10 mouse cellular contexts compared by ENCODE assay signal in genomic region chr2:22758310-22758972, GRCm38 (mm10). TPM values are rescaled to one million over a fixed set of nuclear protein-coding genes. Genes with fewer than 3 reads are reported as not detected.
A peak's percentile ranks its signal among the peaks of the same experiment; 100 is the strongest.
DNase-seq lines count a peak whose midpoint lies in the region; ATAC-seq and TF ChIP-seq lines count a peak whose summit lies in the region.
"Had no signal": no experiment of that assay in that cellular context is flagged by ENCODE, and none has a peak within 500 bp of the region (broad histone marks: within the 10 kb centered on the region; RNA-seq: fewer than 3 reads in every experiment).

No protein-coding gene starts in this region.

- WGBS in kidney, embryonic 16.5 days = 43% methylated on average over 6 of the region's 6 CpGs
- WGBS in liver, embryonic 14.5 days (ENCODE audit: insufficient replicate concordance) = 26% methylated on average over 6 of the region's 6 CpGs

- H3K4me3 ChIP-seq in gastrocnemius, adult 2 months = no peak overlapping the region
- H3K4me3 ChIP-seq in kidney, embryonic 16.5 days (ENCODE audit: low read length) = no peak overlapping the region
- no peak overlapping the region for H3K4me3 ChIP-seq in liver, embryonic 14.5 days (ENCODE audit: insufficient read depth in 1 of 2, low read depth in 2 of 2, low read length in 2 of 2)
- H3K4me3 ChIP-seq: erythroblast, embryonic 14.5 days; myocyte had no signal

- no peak for TF ChIP-seq EP300 in liver, embryonic 14.5 days (IDR thresholded peaks at IDR 0.05; ENCODE audit: low read depth)

- peak; percentile 69 for ATAC-seq in kidney, embryonic 16.5 days (ENCODE audit: low FRiP score, low TSS enrichment)
- no peak for ATAC-seq in liver, embryonic 14.5 days (ENCODE audit: insufficient read depth)

- TF ChIP-seq CTCF in gastrocnemius, adult 2 months (IDR thresholded peaks at IDR 0.05) = peak; percentile 71
- peak; percentile 64 for TF ChIP-seq CTCF in liver, embryonic 14.5 days (IDR thresholded peaks at IDR 0.05; ENCODE audit: low read depth)

- H3K27me3 ChIP-seq in kidney, embryonic 16.5 days (ENCODE audit: insufficient read depth, low read length) = no peaks in the 10 kb centered on the region
- no peaks in the 10 kb centered on the region for H3K27me3 ChIP-seq in liver, embryonic 14.5 days (ENCODE audit: control insufficient read depth, insufficient read depth, low read length)

- 0 out of 2 replicates have a peak, but pooled peaks cover 4% of the 10 kb centered on the region for H3K4me1 ChIP-seq in kidney, embryonic 16.5 days (ENCODE audit: insufficient read depth, low read length)
- H3K4me1 ChIP-seq in liver, embryonic 14.5 days (replicated peaks; ENCODE audit: control insufficient read depth in 2 of 2, insufficient read depth in 2 of 2, low read length in 1 of 2) = peaks cover 0 to 18% of the 10 kb centered on the region in 2 experiments; a peak in 3 of 4 replicates

- no peak overlapping the region for H3K4me2 ChIP-seq in kidney, embryonic 16.5 days (replicated peaks; ENCODE audit: low read depth, low read length)
- H3K4me2 ChIP-seq in liver, embryonic 14.5 days (ENCODE audit: low read depth) = no peak overlapping the region

- no peaks in the 10 kb centered on the region for H3K9me3 ChIP-seq in kidney, embryonic 16.5 days (ENCODE audit: low read length)
- no peaks in the 10 kb centered on the region for H3K9me3 ChIP-seq in liver, embryonic 14.5 days (ENCODE audit: control insufficient read depth, low read length)

- no peak overlapping the region for H3K9ac ChIP-seq in kidney, embryonic 16.5 days (replicated peaks; ENCODE audit: low read length)
- no peak overlapping the region for H3K9ac ChIP-seq in liver, embryonic 14.5 days (replicated peaks)

- H3K36me3 ChIP-seq in kidney, embryonic 16.5 days (ENCODE audit: insufficient read depth, low read length) = no peaks in the 10 kb centered on the region
- H3K36me3 ChIP-seq in liver, embryonic 14.5 days (replicated peaks; ENCODE audit: control insufficient read depth, insufficient read depth, low read depth) = no peaks in the 10 kb centered on the region

- peak; percentile 76 for DNase-seq in 416B (ENCODE audit: low read depth)
- peak; percentile 60 to 71 for DNase-seq in CD8-positive naive resting alpha-beta T cell, adult 2 months (ENCODE audit: low read depth in 2 of 2, low spot score in 2 of 2)
- DNase-seq in cerebellum, adult 9-10 months = peak; percentile 48
- peak; percentile 60 for DNase-seq in gastrocnemius, adult 2 months
- DNase-seq in liver, embryonic 14.5 days (ENCODE audit: low read depth in 3 of 3, low spot score in 3 of 3) = no peak
- DNase-seq in retina, embryonic 14.5 days (ENCODE audit: low spot score) = peak; percentile 80
- DNase-seq in yolk sac, embryonic 10.5 days (ENCODE audit: low spot score) = peak; percentile 8

- intact Hi-C loops in gastrocnemius, adult 2 months (cut with DNase I) = no loop called here

- H3K27ac ChIP-seq in gastrocnemius, adult 2 months = no peak overlapping the region
- H3K27ac ChIP-seq in kidney, embryonic 16.5 days (ENCODE audit: low read length) = no peak overlapping the region
- no peak overlapping the region for H3K27ac ChIP-seq in liver, embryonic 14.5 days

RNA-seq across cellular contexts. Expression of gene Apbb1ip, which starts 15.5 kb away (rescaled TPM):
- total RNA-seq in gastrocnemius, adult 2 months (2021) = 1 to 10 TPM; 2.3 to 2.4 TPM
- polyA plus RNA-seq in kidney, embryonic 16.5 days (2015; fragmentation: Nextera tagmentation; extraction: Ambion mirVana) = 1.7 and 1.8 TPM in 2 replicates
- polyA plus RNA-seq in liver, embryonic 14.5 days (2012; rRNA removed) = 4.3 and 7.3 TPM in 2 replicates
- 10.6 and 12.2 TPM in 2 replicates for polyA plus RNA-seq in liver, embryonic 14.5 days (2014; fragmentation: Nextera tagmentation; extraction: Ambion mirVana)

Comparison
In these comparisons a context has a peak if more than half of its experiments do, and no peak if none do; other contexts are left out.
1. DNase-seq: peak in 416B (single experiment), CD8-positive naive resting alpha-beta T cell, adult 2 months (2 of 2), cerebellum, adult 9-10 months (single experiment), gastrocnemius, adult 2 months (single experiment), retina, embryonic 14.5 days (single experiment) and yolk sac, embryonic 10.5 days (single experiment); none in liver, embryonic 14.5 days (0 of 3).